Mouse (Mus musculus) T-helper 1 cell (primary cell): ENCODE data around the gene Akap9.
"Not testable (repeated sequence)": the region's sequence is repeated elsewhere in the genome, so short reads cannot be mapped to it uniquely, and the experiment has no call there.

Source experiments
- in situ Hi-C: fragments of 300-600 bp; cut with MboI, MseI; formaldehyde crosslinking; loops from one replicate; pipeline ENCODE4 v1.15.1; 2025; ENCODE audit warnings: high pct_unique_total_duplicates

The Akap9 gene

GRCm38 (mm10) chr5:3969114-3969513 is 41.3 kb downstream of the Akap9 start:
- in situ Hi-C loops, result no loop called here

DNA sequence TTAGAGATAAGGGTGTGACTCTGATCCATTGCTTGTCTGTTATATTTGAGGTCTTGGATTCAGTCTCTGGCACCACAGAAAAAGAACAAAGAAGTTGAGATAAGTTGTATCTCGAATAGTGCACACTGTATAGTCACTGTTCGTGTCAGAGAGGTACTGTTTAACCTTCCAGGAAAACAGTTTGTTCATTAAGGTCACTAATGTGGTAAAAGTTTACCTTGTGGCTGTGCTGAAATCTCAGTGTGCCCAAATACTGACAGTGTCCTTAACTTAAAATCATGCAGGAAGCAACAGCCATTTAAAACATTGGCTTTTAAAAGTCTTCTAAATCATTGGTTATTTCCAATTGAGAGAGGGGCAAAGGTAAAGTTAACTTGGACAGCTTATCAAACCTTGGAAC is 43.1 kb downstream of the Akap9 start:
- in situ Hi-C loops, result no loop called here

- in situ Hi-C loops, result no loop called here
Measured at GRCm38 (mm10) chr5:3973764-3974163, 45.9 kb downstream of the Akap9 start.

GRCm38 (mm10) chr5:3974896-3975295 is 47.0 kb downstream of the Akap9 start:
- in situ Hi-C loops, result no loop called here

GRCm38 (mm10) chr5:3976111-3976510 is 48.3 kb downstream of the Akap9 start:
- in situ Hi-C loops, result no loop called here

- in situ Hi-C loops, result no loop called here
Measured at GRCm38 (mm10) chr5:3977904-3978303, 50.0 kb downstream of the Akap9 start.

DNA sequence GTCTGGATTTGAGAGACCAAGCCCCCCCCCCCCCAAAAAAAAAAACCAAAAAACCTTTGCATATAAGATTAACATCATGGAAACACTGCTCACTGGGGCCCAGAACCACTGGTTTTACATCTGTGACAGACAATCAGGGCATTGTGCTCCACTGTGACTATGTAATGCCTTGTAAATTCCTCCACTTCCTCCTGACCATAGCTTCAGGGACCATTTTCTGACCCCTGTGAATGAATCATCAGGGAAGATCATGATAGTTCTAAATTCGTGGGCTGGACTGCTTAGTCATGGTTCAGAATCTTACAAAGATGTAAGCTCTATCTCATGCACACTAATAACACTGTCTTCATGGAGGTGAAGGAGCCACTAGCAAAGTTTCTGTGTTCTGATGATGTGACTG is 61.8 kb downstream of the Akap9 start:
- in situ Hi-C loops, result loop anchor here (10.0 kb wide), 1 partner anchor 65 kb away; no protein-coding TSS in a partner anchor

DNA sequence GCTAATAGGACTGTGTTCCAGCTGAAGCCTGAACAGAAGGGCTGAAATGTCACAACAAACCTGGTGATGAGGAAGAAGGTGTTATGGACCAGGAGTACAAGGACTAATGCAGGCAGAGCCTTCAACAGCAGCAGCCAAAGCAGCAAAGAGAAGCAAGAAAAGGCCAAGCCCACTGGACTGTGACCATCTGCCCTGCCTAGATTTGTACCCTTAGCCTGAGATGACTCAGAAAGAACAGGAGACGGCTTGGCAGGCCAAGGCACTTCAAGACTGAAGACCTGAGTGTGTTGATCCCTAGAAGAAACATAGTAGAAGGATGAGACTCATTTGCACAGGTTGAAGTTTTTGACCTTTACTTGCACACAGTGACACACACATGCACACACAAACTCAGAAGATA is 62.6 kb downstream of the Akap9 start:
- in situ Hi-C loops, result loop anchor here (10.0 kb wide), 1 partner anchor 64 kb away; no protein-coding TSS in a partner anchor

GRCm38 (mm10) chr5:4004531-4005469 is 76.9 kb downstream of the Akap9 start:
- in situ Hi-C loops, result no loop called here

DNA sequence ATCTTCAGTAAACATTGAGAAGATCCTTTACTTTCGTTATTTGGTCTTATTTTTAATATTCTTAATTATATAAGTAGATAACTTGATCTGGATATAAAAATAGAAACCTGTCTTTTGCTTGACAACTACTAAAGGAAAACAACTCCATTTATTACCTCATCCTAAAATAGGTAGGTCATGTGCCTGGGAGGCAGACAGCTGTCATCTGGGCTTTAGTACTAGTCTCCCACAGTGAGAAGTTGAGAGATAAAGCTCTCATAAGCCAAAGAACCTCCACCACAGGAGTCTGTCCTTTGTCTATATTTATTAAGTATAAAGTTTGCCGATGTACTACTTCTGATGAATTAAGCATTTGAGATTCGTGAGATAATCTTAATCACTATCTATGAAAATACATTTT is 78.8 kb downstream of the Akap9 start:
- in situ Hi-C loops, result no loop called here

GRCm38 (mm10) chr5:4008266-4008665 is 80.4 kb downstream of the Akap9 start:
- in situ Hi-C loops, result no loop called here

- in situ Hi-C loops, result no loop called here
Measured at GRCm38 (mm10) chr5:4009540-4009939, 81.7 kb downstream of the Akap9 start.

- in situ Hi-C loops, result not testable (repeated sequence)
Measured at GRCm38 (mm10) chr5:4017646-4018045, 89.8 kb downstream of the Akap9 start.

DNA sequence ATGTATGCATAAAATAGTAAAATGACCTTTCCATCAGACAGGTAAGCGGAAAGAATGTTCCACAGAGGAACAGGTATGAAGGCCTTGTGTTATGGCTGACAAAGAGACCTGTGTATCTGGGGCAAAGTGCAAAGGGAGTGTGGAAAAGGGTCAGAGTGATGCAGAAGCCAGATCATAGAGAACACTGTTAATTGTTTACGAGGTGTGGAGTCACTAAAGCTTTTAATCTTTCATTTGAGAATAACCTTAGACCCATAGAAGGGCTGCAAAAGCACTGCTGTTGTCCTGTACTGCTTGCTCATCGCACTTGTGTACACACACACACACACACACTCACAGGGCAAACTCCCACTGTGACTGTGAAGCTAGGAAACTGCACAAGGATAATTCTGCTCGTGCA is 91.5 kb downstream of the Akap9 start:
- in situ Hi-C loops, result no loop called here

- in situ Hi-C loops, result no loop called here
Measured at GRCm38 (mm10) chr5:4020018-4020417, 92.2 kb downstream of the Akap9 start.

GRCm38 (mm10) chr5:4023186-4023585 is 95.3 kb downstream of the Akap9 start:
- in situ Hi-C loops, result no loop called here

DNA sequence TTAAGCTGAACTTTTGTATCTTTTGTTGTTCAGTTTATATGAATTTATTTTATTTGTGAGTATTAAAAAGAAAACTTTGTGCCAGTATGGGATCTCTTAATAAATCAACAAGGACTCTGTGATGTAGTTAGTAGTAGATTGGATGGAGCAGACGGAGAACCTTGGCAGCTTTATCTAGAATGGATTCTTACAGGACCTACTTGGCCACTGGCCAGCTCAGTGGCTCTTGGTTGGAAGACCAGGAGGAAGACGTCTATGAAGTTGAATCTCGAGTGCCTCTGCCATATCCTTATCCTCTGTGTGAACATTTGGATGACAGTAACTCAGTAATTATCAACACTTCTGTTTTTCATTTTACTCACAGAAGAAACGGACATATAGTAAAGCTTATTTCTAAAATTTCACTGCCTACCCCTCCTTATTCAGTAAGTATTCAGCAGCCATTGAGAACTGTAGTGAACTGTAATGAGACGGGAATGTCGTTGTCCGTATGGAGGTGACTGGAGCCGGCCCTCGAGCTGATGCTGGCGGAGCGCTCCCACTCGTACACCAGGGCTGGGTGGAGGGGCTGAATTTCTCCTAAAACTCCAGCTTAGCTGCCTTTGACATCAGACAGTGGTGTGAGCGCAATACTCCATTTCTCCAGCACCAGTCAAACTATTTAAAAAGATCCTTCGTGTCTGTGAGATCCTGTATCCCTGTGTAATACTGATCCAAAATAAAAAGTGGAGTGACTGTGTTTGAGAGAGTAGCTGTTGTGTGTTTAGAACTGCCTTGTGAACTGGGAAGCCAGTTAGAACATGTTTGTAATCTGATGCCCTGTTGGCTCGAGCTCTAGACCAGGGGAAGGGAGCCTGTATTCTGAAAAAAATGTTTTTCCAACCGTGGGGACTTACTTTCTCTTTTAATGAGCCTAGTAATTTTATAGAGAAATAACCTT is 96.2 kb downstream of the Akap9 start:
- in situ Hi-C loops, result no loop called here

DNA sequence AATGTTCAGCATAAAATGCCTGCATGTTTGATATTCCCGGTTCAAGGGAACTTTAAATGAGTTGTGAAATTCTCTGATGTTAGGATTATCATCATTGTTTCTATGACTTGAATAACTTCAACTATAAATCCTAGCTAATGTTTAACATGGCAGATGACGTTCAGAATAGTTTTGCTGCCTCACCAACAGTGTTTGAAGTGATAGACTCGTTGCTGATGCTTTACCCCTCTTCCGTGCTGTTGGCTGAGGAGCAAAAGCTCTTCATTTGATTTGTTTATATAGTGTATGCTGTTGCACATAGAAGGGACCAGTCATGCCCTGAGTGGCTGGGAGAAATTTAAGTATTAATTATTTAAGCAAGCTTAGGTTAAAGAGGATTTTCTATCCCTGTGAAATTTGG is 96.9 kb downstream of the Akap9 start:
- in situ Hi-C loops, result no loop called here

GRCm38 (mm10) chr5:4026336-4026735 is 98.5 kb downstream of the Akap9 start:
- in situ Hi-C loops, result not testable (repeated sequence)

GRCm38 (mm10) chr5:4028486-4029173 is 100.8 kb downstream of the Akap9 start:
- in situ Hi-C loops, result no loop called here

DNA sequence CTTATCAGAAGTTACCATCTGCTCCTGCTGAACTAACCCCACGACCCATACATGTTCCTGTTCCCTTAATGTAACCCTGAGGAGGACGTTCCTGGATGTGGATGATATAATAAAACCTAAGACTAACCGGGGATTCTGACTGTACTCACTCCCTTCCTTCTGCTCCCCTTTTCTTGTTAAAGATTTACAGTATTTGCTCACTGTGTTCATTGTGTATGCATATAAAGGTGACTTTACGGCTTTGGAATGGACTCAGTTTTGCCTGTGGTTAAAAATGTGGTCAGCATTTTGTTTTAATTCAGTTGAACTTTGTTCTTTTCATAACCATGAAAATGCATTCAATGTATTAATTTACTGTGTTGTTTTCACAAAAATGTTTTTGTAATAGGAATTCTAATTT is 104.0 kb downstream of the Akap9 start:
- in situ Hi-C loops, result no loop called here

DNA sequence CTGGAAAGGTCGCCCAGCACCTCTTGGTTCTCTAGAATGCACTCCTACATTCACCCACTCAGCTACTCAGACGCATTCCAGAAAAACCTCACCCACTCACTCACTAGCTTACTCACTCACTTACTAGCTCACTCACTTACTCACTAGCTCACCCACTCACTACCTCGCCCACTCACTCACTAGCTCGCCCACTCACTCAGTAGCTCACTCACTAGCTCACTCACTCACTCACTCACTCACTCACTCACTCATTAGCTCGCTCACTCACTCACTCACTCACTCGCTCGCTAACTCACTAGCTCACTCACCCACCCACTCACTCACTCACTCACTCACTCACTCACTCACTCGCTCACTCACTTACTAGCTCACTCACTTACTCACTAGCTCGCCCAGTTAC is 108.8 kb downstream of the Akap9 start:
- in situ Hi-C loops, result no loop called here
